Mouse (Mus musculus) cerebellum, adult 8-10 months (tissue): ENCODE results near the gene Car1.
"Not testable (repeated sequence)": the region's sequence is repeated elsewhere in the genome, so short reads cannot be mapped to it uniquely, and the experiment has no call there.

ENCODE experiments used
- DNase-seq: peaks from one replicate; pipeline ENCODE4 v3.0.0; 2022

The Car1 gene

DNA sequence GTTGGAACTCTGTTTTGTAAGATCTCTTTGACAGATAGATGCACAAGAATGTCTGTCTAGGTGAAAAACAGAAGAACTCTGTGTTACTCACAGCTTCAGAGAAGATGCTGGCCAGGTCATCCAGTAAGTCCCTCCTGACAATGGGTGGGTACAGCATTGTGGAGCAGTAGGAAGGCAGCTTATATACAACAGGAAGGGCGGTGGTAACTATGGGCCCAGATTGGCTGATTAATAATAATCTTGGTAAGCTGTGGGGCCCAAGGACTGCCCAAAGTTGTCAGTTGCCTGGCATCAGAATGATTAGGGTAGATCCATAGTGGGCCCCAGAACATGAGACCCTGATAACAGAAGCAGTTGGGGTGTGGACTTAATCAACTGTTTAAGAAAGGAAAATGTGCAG, at the start of gene Car1:
TSS of gene Car1 (minus strand) at position 158 of the 400 bp plus-strand sequence.
- no peak for DNase-seq

DNA sequence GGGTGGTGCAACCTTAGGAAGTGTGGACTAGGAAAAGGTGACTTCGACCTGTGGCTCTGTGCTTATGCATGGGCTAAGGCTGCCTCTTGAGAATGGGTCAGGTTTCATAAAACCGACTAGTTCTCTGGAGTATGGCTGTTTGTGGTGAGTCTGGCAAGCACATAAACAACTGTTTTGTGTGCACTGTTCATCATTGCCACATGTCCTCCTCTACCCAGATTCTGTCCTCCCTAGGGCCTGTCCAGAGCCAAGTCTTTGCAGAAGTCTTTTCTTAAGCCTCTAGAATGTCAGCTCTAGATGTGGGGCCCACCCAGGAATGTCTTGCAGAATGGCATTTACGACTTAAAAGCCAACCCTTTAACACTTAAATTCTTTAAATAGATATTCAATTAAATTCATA, 49.7 kb upstream of the Car1 start:
- no peak for DNase-seq

DNA sequence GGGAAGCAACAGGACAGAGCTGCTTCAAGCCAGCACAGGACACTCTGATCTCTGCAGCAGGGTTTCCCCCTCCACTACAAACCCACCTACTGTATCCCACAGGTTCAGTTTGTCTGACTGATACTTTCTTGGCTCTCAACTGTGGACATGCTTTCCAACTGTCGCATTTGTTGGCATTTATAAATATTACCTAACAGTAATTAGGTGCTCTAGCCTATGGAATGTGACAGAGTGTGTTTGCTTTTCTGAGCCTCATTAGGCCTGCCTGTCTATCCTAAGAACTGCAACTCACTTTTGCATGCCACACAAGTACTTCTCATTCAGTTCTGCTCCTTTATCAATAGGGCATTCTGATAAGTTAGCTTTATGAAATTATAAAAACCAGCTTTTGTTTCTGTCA, 46.3 kb upstream of the Car1 start:
- DNase-seq: no peak

DNA sequence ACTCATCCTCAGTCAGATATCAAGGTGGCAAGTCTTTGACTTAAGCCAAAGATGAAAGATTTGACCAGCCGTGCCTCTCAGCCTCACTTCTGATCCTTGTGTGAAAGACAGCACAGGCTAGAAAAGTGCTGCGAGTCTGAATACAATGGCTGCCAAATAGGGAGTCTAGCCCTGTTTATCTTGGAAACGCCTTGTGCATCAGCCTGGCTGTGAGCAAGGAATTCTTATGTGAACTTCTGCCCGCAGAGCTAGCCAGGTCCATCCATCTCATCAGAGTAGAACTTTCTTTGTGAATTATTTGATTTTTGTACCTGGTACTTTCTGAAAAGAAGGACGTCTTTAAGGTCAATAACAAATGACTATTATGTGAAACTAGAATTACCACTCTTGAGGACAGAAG, 45.8 kb upstream of the Car1 start:
- DNase-seq: no peak

DNA sequence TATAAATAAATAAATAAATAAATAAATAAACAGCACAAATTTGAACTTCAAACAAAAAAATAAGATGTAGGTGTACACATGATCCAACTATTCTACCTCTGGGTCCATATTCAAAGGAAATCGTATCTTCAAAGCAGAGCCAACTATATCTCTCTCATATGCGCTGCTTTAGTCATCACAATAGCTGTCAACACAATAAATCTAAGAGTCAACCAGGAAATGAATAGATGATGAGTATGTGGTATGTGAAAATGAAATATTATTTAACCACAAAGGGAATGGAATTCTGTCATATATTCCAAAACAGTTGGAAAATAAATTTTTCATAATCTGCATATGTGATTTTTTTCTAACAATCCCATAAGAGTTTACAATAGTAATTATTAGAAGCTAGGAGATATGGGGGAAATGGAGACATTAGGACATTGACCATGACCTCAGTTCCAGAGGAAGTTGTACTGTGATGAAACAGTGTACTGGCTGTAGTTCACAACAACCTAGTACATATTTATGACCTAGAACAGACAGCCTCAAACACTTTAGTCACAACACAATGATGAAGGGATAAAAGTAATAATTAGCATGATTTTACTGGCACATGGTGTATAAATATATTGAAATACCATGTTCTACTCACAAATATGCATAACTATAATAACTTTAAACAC, 40.6 kb upstream of the Car1 start:
- no peak for DNase-seq

DNA sequence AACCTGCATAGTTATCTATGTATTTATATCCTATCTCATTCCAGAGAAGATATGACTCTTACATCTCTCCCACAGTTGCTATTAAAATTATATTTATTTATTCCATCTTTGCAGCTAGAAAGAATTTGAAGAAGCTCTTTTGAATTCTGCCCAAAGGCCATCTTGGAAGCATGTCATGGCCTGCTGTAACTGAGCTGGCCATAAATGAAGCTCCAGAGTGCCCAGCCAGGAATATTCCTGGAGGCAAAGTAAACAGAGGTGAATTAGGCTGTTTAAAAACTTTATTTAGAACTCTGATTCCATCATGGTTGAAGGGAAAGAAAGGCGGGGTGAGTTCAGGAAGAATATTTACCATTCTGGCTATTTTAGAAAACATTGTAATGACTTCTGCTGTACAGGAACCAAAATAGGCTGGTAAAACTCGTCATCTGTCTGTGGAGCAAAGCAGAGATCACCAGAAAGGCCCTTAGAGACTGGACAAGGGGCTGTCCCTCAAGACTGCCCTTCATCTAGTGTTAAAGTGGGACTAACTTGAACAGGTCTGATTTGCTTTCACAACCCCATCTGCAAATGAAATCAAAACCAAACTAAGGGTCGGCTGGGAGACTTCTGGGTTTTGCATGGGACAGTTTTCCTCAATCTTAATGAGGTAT, 31.4 kb upstream of the Car1 start:
- DNase-seq: no peak

DNA sequence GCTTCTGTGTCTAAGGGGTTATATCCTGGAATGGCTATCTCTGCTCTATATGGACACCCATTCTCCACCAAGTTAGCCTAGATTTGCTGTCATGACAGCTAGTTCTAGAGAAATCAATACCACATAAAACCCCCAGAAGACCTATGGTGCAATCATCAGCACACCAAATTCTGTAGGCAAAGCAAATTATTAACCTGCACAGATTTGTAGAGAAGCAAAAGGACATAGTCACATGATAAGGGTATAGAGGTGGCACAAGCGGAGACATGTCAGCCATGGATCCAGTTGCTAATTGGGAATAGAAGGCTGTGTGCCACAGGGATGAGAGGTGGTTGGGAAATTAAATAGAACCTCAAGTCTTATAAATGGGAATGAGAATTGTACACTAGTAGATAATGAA, 30.8 kb upstream of the Car1 start:
- no peak for DNase-seq

DNA sequence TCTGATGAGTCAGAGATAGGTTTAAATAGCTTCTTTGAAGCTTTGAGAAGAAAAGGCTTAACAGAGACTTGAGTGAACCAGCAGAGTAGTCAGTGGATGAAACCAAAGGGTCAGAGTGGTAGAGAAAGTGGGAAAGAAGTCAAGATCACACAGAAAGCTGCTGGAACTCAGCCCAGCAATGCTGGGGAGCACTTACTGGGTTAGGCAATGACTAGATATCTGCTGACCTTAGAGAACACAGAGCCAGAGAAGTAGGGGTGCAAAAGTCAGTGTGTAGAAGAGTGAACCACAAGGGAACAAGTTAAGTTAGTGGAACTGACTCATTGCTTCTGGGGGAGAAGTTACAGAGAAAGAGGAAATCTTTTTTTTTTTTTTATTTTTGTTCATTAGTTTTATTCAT, 24.6 kb upstream of the Car1 start:
- DNase-seq: no peak

DNA sequence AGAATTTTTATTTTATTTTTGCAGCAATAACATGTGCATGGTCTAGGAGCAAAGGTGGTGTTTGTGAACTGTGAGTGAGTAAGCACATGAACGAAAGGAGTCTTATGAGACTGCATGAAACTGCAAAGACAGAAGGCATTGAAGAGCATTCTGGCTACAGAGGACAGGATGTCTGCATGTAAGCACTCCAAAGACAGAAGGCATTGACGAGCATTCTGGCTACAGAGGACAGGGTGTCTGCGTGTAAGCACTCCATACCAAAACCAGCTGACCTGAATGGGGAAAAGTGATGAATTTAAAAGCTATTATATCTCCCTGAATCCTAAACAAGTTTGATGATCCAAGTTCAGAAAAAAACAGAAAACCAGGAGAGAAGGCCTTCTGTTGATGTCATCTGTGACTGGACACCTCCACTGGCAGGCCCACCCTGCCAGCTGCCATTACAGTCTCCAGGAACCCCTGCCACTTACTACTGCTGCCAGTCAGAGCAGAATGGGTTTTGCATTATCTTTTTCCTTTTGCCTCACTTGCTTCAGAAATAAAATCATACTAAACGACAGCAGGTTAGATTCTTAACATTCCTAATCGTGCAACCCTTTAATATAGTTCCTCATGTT, 23.2 kb upstream of the Car1 start:
- no peak for DNase-seq

DNA sequence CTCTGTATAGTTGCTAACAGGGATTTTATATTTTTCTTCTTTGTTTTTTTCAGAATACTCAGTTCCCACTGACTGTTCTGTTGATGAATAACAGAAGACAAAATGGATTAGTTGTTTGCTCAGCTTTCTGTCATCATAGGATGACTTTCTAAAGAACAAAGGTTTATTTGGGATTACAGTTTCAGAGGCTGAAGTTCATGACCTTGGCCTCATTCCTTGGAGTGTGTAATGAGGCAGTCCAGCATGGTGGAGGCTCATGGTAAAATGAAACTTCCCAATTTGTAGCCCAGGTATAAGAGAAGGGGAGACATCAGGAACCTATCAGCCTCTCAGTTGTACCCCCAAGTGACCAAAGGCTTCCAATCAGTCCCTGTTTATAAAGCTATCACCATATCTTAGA, 20.7 kb upstream of the Car1 start:
- no peak for DNase-seq

DNA sequence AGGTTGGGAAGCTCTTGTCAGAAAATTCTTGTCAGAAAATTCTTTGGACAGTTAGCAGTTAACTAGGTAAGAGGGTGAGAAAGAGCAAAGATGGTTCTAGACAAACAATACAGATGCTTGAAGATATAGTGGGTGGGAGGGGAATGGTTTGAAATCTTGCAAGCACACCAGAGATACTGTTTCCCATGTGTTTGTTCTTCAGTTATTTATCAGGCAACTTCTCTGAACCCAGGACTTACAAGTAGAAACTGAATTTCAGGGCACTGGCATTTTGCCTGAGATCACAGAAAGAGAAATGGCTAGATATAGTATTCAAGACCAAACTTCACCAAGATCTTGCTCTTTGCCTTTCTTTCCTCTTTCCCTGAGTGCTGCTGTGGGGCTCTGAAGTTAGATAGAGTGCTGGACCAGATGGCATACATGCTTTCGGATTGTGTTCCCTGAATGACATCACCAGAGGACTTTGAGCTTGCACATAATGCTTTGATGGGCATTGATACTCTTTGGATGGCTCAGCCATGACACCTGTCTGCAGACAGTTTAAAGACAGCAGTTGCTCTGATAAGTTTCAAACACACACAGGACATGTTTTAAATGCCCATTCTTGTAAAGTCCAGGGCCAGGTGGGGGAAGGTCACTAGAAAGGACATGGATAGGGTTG, 11.8 kb upstream of the Car1 start:
- DNase-seq: no peak

DNA sequence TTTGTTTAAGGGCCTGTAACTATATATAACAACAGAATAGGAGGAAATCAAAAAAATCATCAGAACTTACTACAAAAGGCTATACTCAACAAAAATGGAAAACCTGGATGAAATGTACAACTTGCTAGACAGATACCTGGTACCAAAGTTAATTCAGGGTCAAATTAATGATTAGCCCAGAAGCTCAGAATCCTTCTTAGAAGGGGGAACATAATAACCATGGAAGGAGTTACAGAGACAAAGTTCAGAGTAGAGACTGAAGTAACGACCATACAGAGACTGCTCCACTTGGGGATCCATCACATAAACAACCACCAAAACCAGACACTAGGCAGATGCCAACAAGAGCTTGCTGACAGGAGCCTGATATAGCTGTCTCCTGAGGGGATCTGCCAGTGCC, 7.2 kb upstream of the Car1 start:
- DNase-seq: not testable (repeated sequence)

DNA sequence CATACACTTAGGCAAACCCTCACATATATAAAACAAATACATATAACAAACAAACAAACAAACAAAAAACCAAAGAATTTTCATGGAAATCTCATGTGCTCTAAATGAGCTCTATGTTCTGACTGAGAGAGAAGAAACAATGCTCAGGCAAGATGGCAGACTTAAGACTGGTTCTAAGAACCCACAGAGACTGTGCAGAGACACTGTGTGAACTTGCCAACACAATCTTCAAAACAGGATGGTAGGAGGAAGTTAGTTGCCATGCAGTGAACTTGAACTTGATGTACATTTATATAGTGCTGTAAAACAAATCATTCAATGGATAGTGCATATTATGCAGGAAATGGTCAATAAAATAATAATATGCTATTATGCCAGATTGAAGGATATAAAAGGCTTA, 1.5 kb downstream of the Car1 start:
- DNase-seq: no peak

DNA sequence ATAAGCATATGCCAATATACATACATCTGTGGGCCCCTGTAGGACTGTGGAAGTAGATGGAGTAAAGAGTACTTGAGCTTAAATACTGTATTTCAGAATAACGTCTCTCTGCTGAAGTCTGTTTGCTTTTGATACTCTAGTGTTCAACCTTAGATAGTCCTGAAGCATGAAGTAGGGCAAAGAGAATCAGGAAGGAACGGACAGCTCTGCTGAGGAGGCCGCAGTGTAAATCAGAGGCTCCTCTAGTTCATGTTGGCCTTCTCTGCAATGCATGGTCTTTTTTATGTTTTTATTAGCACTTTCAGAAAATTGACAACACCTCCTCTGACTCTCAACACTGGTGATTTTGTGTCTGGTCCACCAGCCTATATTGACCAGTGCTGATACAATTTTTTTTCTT, 2.2 kb downstream of the Car1 start:
- no peak for DNase-seq

DNA sequence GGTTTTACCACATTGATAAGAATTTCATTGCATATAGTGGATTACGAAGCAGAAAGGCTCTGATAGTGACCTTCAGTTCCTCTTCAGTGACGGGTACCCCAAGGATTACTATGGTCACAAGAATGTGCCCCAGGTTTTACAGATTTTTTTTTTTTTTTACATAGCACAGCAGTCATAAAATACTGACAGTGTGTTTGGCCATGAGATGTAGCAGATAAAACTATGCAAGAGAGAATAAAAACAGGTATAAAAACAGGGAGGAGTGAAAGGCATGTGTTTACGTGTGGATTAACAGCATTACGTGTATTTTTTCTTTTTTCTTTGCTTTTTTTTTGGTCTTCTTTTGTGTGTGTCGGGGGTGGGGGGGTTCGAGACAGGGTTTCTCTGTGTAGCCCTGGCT, 3.3 kb downstream of the Car1 start:
- DNase-seq: no peak

DNA sequence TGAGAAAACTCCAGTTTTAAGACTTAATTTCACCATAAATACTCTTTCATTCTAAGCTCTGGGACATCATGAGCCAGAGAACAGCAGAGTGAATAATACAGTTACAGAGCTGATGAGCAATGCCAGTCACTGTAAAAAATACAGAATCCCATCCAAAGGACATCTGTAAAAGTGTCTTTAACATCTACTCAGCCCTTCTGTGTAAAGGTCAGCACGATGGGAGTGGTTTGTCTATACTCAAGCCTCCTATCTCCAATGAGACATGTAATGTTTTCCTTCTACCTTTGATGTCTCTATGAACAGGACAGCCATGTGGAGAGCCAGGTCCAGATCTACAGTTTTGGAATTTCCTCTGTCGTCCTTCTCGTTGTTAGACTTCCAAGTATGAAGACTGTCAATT, 11.1 kb downstream of the Car1 start:
- DNase-seq: no peak

DNA sequence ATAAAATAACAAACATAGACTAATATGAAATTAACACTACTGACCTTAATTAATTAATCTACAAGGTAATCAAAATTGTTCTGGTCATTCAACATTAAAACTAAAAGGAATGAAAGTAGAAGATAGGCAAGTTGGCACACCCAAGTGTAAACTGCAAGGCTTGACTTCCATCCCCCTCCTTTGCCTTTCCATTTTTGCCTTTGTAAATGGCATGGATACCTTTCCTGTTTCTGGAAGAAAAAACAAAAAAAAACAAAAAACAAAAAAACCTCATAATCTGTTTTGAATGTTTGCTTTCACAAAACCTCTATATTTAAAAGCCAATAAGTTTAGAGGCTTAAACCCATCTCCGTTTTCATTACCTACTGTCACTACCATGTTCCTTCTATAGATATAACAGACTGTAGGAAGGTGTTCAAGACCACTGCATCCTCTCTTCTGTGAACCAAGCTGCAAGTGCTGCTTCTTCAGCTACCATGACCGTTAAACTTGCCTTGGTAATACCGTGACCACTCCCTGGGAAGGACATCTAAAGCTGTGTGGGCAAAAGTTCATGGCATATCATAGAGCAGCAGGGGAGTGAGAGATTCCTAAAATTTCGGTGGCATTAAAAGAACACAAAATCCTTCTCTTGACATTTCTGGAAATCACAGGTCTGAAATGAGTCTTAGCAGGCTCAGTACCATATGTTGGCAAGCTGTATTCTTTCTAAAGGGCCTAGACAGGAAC, 12.7 kb downstream of the Car1 start:
- no peak for DNase-seq

DNA sequence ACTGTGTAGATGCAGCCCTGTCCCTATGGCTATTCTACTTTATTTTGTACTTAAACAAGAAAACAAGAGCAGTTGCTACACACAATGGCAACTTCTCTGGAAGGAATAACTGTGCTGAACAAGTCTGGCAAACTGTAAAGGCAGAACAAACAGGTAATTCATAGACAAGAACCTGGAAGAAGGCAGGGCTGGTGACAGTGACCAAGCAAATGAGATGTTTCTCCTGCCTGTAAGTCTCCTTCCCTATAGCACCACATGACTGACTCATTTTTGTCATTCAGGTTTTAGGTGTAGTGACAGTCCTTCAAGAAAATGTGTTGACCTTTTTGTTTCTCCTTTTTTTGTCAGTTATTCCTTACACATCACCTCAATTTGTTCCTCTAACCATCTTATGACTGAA, 16.1 kb downstream of the Car1 start:
- no peak for DNase-seq

DNA sequence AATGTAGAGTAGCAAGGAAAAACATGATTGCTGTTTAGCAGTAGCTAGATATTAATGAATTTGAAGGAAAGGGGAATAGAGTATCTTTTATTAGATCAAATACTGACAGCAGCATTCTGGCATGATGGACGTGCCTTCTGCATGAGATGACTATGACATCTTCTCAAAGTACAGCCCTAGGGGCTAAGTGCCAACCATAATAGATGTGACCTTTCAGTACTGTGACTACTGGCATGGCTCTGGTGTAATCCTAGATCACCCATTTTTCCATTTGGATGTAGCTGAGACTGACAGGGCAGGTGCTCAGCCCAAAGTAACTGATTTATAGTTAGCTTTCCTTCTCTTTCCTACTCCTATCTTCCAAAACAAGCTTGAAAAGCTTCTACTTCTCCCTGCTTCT, 20.6 kb downstream of the Car1 start:
- DNase-seq: no peak

DNA sequence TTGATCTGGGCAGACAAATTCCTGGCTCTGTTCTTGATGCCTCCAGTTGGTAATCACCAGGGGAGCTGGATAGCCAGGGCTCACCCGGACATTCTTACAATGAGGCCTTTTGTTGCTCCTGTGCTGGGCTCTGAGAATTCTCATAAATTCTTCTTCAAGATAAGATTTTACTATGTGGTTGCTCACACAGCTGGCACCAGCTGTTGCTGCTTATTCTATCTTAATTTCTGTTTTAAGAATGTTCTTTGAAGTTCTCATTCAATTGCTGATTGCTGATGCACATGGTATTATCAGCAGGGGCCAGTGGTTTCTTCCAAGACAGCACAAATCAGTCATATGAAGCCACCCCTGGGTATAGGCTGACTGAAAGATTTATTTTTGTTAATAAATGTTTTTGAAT, 21.0 kb downstream of the Car1 start:
- no peak for DNase-seq

DNA sequence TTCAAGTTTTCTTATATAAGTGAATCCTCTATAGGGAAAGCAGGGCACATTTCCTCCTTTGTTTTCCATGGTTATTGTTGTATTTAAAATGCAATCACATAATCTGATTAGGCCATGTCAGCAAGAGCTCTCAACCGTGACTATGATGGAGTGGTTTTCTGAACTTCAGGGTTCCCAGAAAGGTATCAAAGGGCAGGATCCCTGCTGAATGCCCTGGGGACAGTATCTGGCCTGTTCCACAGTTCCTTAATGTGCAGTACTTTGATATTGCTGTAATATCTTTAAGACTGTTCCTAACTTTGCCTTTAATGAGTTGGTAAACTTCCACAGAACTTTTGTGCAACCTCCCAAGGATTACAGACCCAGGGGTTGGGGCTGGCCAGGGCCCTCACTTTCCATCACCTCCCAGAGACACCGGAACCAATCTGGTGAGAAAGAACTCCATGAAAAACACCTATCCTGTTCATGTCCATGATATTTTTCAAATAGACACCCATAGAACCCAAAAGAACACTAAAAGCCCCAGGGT, 21.6 kb downstream of the Car1 start:
- DNase-seq: no peak

DNA sequence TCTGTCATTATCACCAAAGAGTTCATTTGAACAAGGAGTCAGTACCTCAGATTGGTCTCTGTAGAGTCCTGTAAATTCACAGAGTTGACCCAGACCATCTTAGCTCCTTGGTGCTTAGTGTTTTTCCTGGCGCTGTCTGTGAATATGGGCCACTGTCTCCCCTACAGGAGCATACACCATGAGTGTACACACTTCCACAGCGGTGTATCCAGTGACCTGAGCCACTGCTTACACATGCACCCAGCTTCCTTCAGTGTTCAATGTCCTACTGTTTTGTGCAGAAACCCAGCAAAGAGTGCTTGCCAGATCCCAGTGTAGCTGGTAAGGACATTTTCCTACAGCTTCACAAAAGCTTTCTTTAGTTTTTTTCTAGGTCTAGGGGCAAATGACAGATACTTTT, 22.8 kb downstream of the Car1 start:
- DNase-seq: no peak

DNA sequence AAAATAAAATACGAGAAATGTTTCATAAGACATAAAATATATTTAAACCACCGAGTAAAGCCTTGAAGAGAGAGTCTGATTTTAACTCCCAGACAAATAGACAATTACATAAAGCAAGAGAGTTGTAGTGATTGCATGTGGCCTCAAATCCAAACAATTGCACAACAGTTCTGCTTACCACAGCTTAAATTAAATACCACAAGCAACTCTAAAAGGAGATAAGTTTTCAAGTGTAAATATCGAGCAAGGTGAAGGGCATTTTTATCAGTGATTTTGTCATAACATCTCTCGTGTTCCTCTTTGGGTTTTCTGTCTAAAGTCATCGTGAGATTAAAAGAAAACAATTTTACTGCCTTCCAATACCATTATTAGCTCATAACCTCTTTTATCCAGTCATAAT, 25.0 kb downstream of the Car1 start:
- not testable (repeated sequence) for DNase-seq
